Mouse (Mus musculus) A20 (cell line): ENCODE results near the gene Bicd2.

Source experiments
- DNase-seq: peaks from one replicate; pipeline ENCODE4 v3.0.0-alpha.2; 2011; ENCODE audit warnings: low read depth, low spot score

The Bicd2 gene

GRCm38 (mm10) chr13:49326246-49327206, 14.9 kb upstream of the Bicd2 start:
- DNase-seq: peak; percentile 66

GRCm38 (mm10) chr13:49328101-49328500, 13.3 kb upstream of the Bicd2 start:
- no peak for DNase-seq

- no peak for DNase-seq
Observed at GRCm38 (mm10) chr13:49333250-49333649, 8.1 kb upstream of the Bicd2 start.

- no peak for DNase-seq
Observed at GRCm38 (mm10) chr13:49335077-49335982, 6.1 kb upstream of the Bicd2 start.

- DNase-seq: no peak
Observed at GRCm38 (mm10) chr13:49338893-49339546, 2.4 kb upstream of the Bicd2 start.

- DNase-seq: peak; percentile 42
Observed at GRCm38 (mm10) chr13:49341831-49342722, 692 bp downstream of the Bicd2 start.

GRCm38 (mm10) chr13:49342723-49343100, 1.3 kb downstream of the Bicd2 start:
- no peak for DNase-seq

GRCm38 (mm10) chr13:49344567-49344966, 3.2 kb downstream of the Bicd2 start:
- no peak for DNase-seq

- no peak for DNase-seq
Observed at GRCm38 (mm10) chr13:49345476-49345875, 4.1 kb downstream of the Bicd2 start.

GRCm38 (mm10) chr13:49348522-49348921, 7.1 kb downstream of the Bicd2 start:
- peak; percentile 76 for DNase-seq

GRCm38 (mm10) chr13:49349335-49349734, 8.0 kb downstream of the Bicd2 start:
- DNase-seq: peak; percentile 90

GRCm38 (mm10) chr13:49349836-49350505, 8.6 kb downstream of the Bicd2 start:
- DNase-seq: no peak

GRCm38 (mm10) chr13:49352581-49353159, 11.3 kb downstream of the Bicd2 start:
- DNase-seq: peak; percentile 65

- DNase-seq: no peak
Observed at GRCm38 (mm10) chr13:49353422-49353821, 12.0 kb downstream of the Bicd2 start.

- DNase-seq: no peak
Observed at GRCm38 (mm10) chr13:49353991-49354507, 12.7 kb downstream of the Bicd2 start.

- no peak for DNase-seq
Observed at GRCm38 (mm10) chr13:49355461-49356061, 14.2 kb downstream of the Bicd2 start.

- DNase-seq: no peak
Observed at GRCm38 (mm10) chr13:49356090-49356489, 14.7 kb downstream of the Bicd2 start.

- DNase-seq: no peak
Observed at GRCm38 (mm10) chr13:49357367-49358026, 16.1 kb downstream of the Bicd2 start.

GRCm38 (mm10) chr13:49358184-49358583, 16.8 kb downstream of the Bicd2 start:
- DNase-seq: no peak
